Mouse (Mus musculus) ES-CJ7 (cell line): ENCODE measurements around the gene Tubgcp4.

Experiments used
- DNase-seq: peaks from one replicate; pipeline ENCODE4 v3.0.0; 2011; ENCODE audit warnings: low read depth, low spot score

Gene Tubgcp4

DNA sequence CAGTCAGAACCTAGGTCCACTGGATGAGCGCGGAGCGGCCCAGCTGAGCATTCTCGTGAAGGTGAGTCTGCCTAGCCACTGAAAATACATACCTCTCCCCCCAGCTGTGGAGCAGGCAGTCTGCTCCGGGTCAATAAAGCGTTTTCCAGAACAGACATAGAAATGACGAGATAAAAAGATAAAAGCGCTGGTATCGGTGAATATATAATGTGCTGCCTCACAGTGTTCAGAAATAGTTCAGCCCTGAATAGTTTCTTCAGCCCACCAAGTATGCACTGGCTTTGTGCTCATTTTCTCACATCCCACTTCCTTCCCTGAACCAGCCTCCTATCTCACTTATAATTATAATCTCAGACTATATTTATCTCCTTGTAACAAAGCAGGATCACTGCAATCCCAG is 25.0 kb downstream of the Tubgcp4 start:
- DNase-seq, result no peak

DNA sequence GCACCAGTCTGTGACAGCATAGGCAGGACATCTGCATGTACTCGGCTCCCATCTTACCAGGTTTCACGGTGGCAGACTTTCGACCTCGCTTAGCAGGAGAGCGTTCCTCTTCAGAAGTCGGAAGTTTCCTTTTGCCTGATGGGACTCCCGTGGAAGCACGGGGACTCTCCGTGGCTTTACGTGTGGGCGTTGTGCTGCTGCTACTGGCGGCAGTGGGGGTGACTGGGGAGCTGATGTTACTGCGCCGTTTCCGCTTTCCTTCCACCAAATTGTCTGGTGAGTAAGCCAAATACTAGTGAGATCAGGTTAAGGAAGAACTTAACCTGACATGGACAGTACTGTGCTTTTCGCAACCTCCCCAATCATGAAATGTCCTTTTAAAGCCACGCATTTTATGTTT is 33.8 kb downstream of the Tubgcp4 start:
- no peak for DNase-seq

DNA sequence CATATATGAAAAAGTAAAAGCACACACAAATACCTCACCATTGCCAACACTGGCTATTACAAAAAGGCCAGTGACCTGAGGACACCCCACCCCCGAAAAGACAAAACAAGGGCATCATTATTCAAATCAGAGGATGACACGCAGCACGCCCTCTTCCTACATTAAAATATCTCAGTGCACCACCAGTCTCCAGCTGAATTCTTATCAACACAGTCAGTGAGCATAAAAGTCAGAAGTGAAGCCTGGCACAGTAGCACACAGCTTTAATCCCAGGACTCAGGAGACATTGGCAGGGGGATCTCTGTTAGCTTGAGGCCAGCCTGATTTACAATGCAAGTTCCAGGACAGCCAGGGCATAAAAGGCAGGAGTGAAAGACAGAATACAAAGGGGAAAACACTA is 36.1 kb downstream of the Tubgcp4 start:
- no peak for DNase-seq

DNA sequence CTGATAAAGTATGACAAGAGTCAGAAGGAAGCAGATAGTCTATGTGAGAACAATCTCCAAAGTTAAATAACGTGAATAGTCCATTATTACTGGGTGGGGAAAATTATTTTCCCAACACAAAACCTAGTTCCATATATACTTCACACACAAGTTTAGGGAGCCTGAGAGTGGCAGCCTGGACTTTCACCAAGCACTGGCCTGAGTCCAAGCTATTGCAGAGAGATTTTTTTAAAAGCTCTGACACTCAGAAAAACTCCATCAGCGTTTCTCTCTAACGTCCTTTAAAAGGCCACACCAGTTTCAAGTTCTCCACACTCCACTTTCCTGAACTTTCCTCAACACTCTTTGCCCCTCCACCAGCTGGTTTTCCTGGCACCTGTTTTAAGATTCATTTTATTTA is 44.0 kb downstream of the Tubgcp4 start:
- no peak for DNase-seq

DNA sequence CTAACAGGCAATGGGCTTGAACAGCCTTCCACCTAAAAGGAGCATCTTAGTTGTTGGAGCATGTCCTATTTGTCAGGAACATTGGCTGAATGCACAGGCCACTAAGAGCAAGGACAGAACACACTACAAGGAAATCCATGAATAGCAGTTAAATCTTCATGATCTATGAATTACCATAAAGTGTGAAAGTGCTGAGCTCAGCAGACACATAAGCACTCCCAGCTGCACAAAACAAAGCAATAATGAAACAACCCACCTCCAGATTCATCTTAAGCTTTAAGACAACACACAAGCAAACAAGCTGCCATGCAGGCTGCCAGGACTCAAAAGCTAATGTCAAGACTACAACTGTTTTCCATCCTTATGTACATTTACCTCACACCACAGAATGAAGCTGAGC is 48.7 kb downstream of the Tubgcp4 start:
- DNase-seq, result no peak

DNA sequence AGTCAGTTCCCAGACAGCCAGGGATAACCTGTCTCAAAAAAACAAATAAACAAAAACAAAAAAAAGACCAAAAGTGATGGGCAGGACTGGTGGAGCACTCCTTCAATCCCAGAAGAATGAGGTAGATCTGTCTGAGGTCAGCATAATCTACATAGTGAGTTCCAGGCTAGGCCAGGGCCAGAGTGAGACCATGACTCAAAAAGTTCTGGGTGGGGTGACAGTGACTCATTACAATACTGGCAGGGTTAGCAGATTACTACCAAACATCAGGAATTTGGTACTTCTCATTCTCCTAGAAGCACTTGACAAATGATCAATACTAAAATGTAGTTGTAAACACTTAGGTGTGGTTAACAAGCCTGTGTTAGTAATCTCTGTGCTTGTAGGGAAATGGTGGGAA is 49.5 kb downstream of the Tubgcp4 start:
- DNase-seq, result no peak

DNA sequence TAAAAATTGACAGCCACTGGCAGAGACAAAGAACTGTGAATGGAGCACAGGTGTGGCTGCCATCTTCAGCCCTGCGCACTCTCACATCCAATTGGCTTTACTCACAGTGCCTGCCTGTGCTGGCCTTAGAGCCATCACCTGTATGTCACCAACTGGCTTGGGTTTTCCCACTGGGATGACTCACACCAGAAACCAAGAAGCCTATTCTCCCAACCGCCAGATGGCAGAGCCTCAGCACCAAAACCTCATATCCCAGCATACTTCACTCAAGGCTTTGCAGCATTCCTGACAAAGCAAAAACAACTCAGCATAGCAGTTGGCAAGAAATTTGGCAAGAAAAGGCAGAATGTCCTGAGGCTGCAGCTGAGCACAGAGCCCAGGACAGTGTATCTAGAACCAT is 52.6 kb downstream of the Tubgcp4 start:
- peak; percentile 20 for DNase-seq

DNA sequence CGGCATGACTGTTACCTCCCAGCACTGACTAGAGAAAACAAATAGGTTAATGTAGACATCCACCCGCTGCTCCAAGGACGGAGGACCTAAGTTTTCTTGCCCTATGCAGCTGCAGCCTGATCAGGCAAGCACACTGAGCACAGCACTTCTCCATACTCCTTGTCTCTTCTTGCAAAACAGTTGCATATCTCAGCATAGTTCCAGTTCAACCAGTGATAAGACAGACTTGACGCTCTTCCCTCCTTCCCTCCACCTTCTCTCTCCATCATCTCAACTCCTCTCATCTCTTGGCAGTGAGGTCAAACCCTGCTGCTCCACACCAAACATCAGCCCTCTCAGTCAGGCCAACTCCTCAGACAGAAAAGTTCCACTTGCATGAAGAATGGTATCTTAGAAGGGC is 57.7 kb downstream of the Tubgcp4 start:
- DNase-seq, result no peak

DNA sequence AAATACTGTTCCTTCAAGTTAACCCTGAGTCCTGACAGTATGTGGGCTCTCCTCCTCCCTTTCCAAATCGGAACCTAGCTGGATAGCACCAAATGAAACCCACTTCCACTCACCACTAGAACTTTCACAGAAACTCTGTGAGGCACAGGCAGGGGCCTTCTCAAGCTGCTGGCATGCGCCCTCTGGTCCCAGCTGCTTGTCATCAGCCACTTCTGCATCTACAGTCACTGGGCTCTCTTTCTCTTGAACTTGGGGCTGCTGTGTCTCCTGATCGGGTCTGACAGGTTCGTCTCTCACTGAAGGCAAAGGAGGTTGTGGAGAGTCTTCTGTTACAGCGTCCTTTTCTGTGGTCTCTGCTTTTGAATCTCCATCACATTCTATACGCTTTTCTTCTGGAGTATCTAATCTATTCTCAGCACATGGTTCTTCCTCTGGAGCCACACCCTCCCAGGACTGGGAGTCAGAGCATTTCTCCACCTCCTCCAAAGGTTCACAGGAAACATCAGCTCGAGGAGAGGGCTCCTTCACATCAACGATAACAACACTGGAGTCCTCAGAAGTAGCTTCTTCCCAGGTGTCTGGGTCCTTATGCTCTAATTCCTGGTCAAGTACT is 65.1 kb downstream of the Tubgcp4 start:
- no peak for DNase-seq

DNA sequence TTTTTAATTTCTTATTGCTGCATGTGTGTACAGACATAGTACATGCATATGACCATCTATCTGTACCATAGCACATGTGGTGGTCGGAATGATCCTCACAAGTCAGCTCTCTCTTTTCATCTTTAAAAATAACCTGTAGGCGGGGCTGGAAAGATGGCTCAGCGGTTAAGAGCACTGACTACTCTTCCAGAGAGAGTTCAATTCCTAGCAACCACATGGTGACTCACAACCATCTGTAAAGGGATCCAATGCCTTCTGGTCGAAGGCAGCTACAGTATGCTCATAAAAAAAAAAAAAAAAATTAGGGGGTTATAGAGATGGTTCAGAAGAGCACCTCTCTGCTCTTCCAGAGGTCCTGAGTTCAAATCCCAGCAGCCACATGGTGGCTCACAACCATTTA is 69.0 kb downstream of the Tubgcp4 start:
- DNase-seq, result no peak

DNA sequence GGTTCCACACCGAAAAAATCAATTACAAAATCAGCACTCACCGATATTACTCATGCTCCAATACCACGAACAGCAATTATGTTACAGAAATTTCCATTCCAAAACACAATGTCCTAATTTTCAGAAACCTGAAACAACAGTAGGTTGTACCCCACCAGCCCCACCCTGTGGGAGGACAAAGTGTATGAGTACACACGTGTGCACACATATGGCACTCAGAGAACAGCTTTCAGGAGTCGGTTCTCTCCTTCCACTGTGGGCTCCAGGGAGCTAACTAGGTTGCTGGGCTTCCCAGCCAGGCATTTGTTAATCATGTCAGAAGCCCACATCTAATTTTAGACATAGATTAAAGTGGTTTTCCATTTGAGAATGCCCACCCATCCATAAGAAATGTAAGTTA is 73.6 kb downstream of the Tubgcp4 start:
- no peak for DNase-seq
